Mouse (Mus musculus) heart, embryonic 15.5 days (tissue): ENCODE results near the gene Frzb. TPM values are rescaled to one million over a fixed set of nuclear protein-coding genes. Genes with fewer than 3 reads are reported as not detected.
A peak's percentile ranks its signal among the peaks of the same experiment; 100 is the strongest.
"Not testable (repeated sequence)": the region's sequence is repeated elsewhere in the genome, so short reads cannot be mapped to it uniquely, and the experiment has no call there.

Experiments used
- ATAC-seq: fragments of 200-750 bp; cut with Nextera tagmentation; replicated peaks from 2 replicates; pipeline ENCODE4 v1.8.0; 2017; ENCODE audit warnings: low read depth, moderate TSS enrichment; ENCODE audit not compliant: insufficient number of reproducible peaks, insufficient read depth, low FRiP score
- H3K27ac ChIP-seq: fragments of 300-500 bp; sonication (generic); 2 replicates; pipeline ENCODE4 v1.5.1; 2015; ENCODE audit warnings: mild to moderate bottlenecking, inconsistent platforms
- H3K27me3 ChIP-seq: fragments of 300-500 bp; sonication (generic); 2 replicates; pipeline ENCODE4 v1.6.1; 2015; ENCODE audit warnings: inconsistent platforms
- H3K36me3 ChIP-seq: fragments of 300-500 bp; sonication (generic); 2 replicates; pipeline ENCODE4 v1.6.1; 2015; ENCODE audit warnings: mild to moderate bottlenecking, inconsistent platforms
- H3K4me1 ChIP-seq: fragments of 300-500 bp; sonication (generic); replicated peaks from 2 replicates; pipeline ENCODE4 v1.6.1; 2015; ENCODE audit warnings: inconsistent platforms
- H3K4me2 ChIP-seq: fragments of 300-500 bp; sonication (generic); 2 replicates; pipeline ENCODE4 v1.6.1; 2015; ENCODE audit warnings: inconsistent platforms, mild to moderate bottlenecking, moderate library complexity
- H3K4me3 ChIP-seq: fragments of 300-500 bp; sonication (generic); 2 replicates; pipeline ENCODE4 v1.5.1; 2015; ENCODE audit warnings: mild to moderate bottlenecking, inconsistent platforms
- H3K9ac ChIP-seq: fragments of 300-500 bp; sonication (generic); 2 replicates; pipeline ENCODE4 v1.6.1; 2015; ENCODE audit warnings: mild to moderate bottlenecking, inconsistent platforms
- H3K9me3 ChIP-seq: fragments of 300-500 bp; sonication (generic); replicated peaks from 2 replicates; pipeline ENCODE4 v1.6.1; 2016; ENCODE audit warnings: inconsistent platforms
- WGBS: fragments of 180-500 bp; shearing (Covaris S2); methylation state at CpG from one replicate; pipeline ENCODE4 v1.1.7; 2015; ENCODE audit warnings: mixed read lengths; 5-methylcytosine and 5-hydroxymethylcytosine counted together
- polyA plus RNA-seq: library from polyadenylated mRNA; unstranded; fragments of >200 nt; fragmentation: Nextera tagmentation; extraction: Ambion mirVana; gene quantifications from 2 replicates; pipeline ENCODE4 v1.2.1, GENCODE M21; 2015

Gene Frzb
- polyA plus RNA-seq = 7.4 and 8.2 TPM in 2 replicates

GRCm38 (mm10) chr2:80447291-80447791 lies at the start of gene Frzb:
Gene Frzb (minus strand): TSS chr2:80447625.
- H3K36me3 ChIP-seq = no peaks in the 10 kb centered on the region
- H3K4me3 ChIP-seq = peak within 1 kb of the TSS; percentile 73
- peaks cover 21% of the 10 kb centered on the region for H3K27me3 ChIP-seq
- 0 out of 2 replicates have a peak, but pooled peaks cover 2% of the 10 kb centered on the region for H3K9me3 ChIP-seq
- peak within 1 kb of the TSS; percentile 100 for H3K4me2 ChIP-seq
- ATAC-seq = peak; percentile 71
- H3K27ac ChIP-seq = peak within 1 kb of the TSS; percentile 71
- under 1% methylated on average over 33 of the region's 33 CpGs for WGBS
- peaks cover 16% of the 10 kb centered on the region for H3K4me1 ChIP-seq
- peak within 1 kb of the TSS; percentile 31 for H3K9ac ChIP-seq

GRCm38 (mm10) chr2:80495304-80495703 lies 47.9 kb upstream of the Frzb start:
- not testable (repeated sequence) for H3K4me1 ChIP-seq, H3K4me2 ChIP-seq, H3K27ac ChIP-seq, H3K9ac ChIP-seq, H3K27me3 ChIP-seq, H3K4me3 ChIP-seq, H3K36me3 ChIP-seq, H3K9me3 ChIP-seq, ATAC-seq
- WGBS = 60% methylated on average over 7 of the region's 7 CpGs

- no peaks in the 10 kb centered on the region for H3K27me3 ChIP-seq
- H3K4me3 ChIP-seq = no peak overlapping the region
- H3K27ac ChIP-seq = peak overlapping the region; percentile 24; the same call in 1 of the 2 replicates
- no peak overlapping the region for H3K4me2 ChIP-seq
- no peaks in the 10 kb centered on the region for H3K9me3 ChIP-seq
- 26% methylated on average over 5 of the region's 5 CpGs for WGBS
- no peak overlapping the region for H3K9ac ChIP-seq
- H3K4me1 ChIP-seq = peaks cover 7% of the 10 kb centered on the region; the same call in 1 of the 2 replicates
- no peaks in the 10 kb centered on the region for H3K36me3 ChIP-seq
- no peak for ATAC-seq
Observed at GRCm38 (mm10) chr2:80486851-80487250, 39.4 kb upstream of the Frzb start.

- Histone ChIP-seq H3K27me3 (no peaks in the 10 kb centered on the region), H3K4me1 (peaks cover 7% of the 10 kb centered on the region; the same call in 1 of the 2 replicates), H3K36me3 (no peaks in the 10 kb centered on the region), H3K4me2 (no peak overlapping the region), H3K9ac (no peak overlapping the region), H3K27ac (no peak overlapping the region), H3K4me3 (no peak overlapping the region), H3K9me3 (no peaks in the 10 kb centered on the region)
- WGBS = 87% methylated on average over 5 of the region's 5 CpGs
- ATAC-seq = no peak
Observed at GRCm38 (mm10) chr2:80484951-80485350, 37.5 kb upstream of the Frzb start.

GRCm38 (mm10) chr2:80475831-80476230 lies 28.4 kb upstream of the Frzb start:
- no peaks in the 10 kb centered on the region for H3K9me3 ChIP-seq
- no peaks in the 10 kb centered on the region for H3K36me3 ChIP-seq
- WGBS = 75% methylated on average over 1 of the region's 1 CpGs
- no peaks in the 10 kb centered on the region for H3K4me1 ChIP-seq
- no peak overlapping the region for H3K27ac ChIP-seq
- H3K9ac ChIP-seq = no peak overlapping the region
- no peak overlapping the region for H3K4me3 ChIP-seq
- no peaks in the 10 kb centered on the region for H3K27me3 ChIP-seq
- no peak overlapping the region for H3K4me2 ChIP-seq
- no peak for ATAC-seq

GRCm38 (mm10) chr2:80474247-80474796 lies 26.9 kb upstream of the Frzb start:
- Histone ChIP-seq H3K4me3 (no peak overlapping the region), H3K4me2 (no peak overlapping the region), H3K27me3 (no peaks in the 10 kb centered on the region), H3K27ac (no peak overlapping the region), H3K4me1 (no peaks in the 10 kb centered on the region), H3K9ac (no peak overlapping the region), H3K9me3 (no peaks in the 10 kb centered on the region), H3K36me3 (no peaks in the 10 kb centered on the region)
- ATAC-seq = no peak
- 41% methylated on average over 5 of the region's 5 CpGs for WGBS

- H3K36me3 ChIP-seq = no peaks in the 10 kb centered on the region
- no peak overlapping the region for H3K4me2 ChIP-seq
- no peaks in the 10 kb centered on the region for H3K9me3 ChIP-seq
- no peak overlapping the region for H3K4me3 ChIP-seq
- H3K27me3 ChIP-seq = no peaks in the 10 kb centered on the region
- ATAC-seq = no peak
- H3K4me1 ChIP-seq = no peaks in the 10 kb centered on the region
- 57% methylated on average over 16 of the region's 16 CpGs for WGBS
- no peak overlapping the region for H3K27ac ChIP-seq
- no peak overlapping the region for H3K9ac ChIP-seq
Observed at GRCm38 (mm10) chr2:80465991-80466821, 18.8 kb upstream of the Frzb start.

GRCm38 (mm10) chr2:80461827-80462226 lies 14.4 kb upstream of the Frzb start:
- no peak overlapping the region for H3K4me3 ChIP-seq
- WGBS = 71% methylated on average over 8 of the region's 8 CpGs
- no peak overlapping the region for H3K9ac ChIP-seq

GRCm38 (mm10) chr2:80448231-80448630 lies 806 bp upstream of the Frzb start:
- peak overlapping the region; percentile 31; the same call in 1 of the 2 replicates for H3K9ac ChIP-seq
- peak overlapping the region; percentile 29; the same call in 1 of the 2 replicates for H3K27ac ChIP-seq
- ATAC-seq = 0 out of 2 replicates have a peak, but pooled peaks have one; percentile 45
- peak overlapping the region; percentile 73 for H3K4me3 ChIP-seq
- peaks cover 21% of the 10 kb centered on the region for H3K27me3 ChIP-seq
- no peaks in the 10 kb centered on the region for H3K36me3 ChIP-seq
- H3K4me2 ChIP-seq = peak overlapping the region; percentile 100
- WGBS = 2% methylated on average over 12 of the region's 12 CpGs
- 0 out of 2 replicates have a peak, but pooled peaks cover 2% of the 10 kb centered on the region for H3K9me3 ChIP-seq
- H3K4me1 ChIP-seq = peaks cover 16% of the 10 kb centered on the region

More at GRCm38 (mm10) chr2:80461827-80462226, 14.4 kb upstream of the Frzb start:
- no peak overlapping the region for H3K27ac ChIP-seq
- H3K36me3 ChIP-seq = no peaks in the 10 kb centered on the region
- H3K4me2 ChIP-seq = no peak overlapping the region
- H3K9me3 ChIP-seq = no peaks in the 10 kb centered on the region
- no peaks in the 10 kb centered on the region for H3K4me1 ChIP-seq
- no peak for ATAC-seq
- no peaks in the 10 kb centered on the region for H3K27me3 ChIP-seq

GRCm38 (mm10) chr2:80446308-80447151 lies 895 bp downstream of the Frzb start:
- H3K9me3 ChIP-seq = 0 out of 2 replicates have a peak, but pooled peaks cover 2% of the 10 kb centered on the region
- no peaks in the 10 kb centered on the region for H3K36me3 ChIP-seq
- peaks cover 21% of the 10 kb centered on the region for H3K27me3 ChIP-seq
- H3K4me1 ChIP-seq = peaks cover 16% of the 10 kb centered on the region
- peak overlapping the region; percentile 100 for H3K4me2 ChIP-seq
- under 1% methylated on average over 54 of the region's 54 CpGs for WGBS
- H3K27ac ChIP-seq = peak overlapping the region; percentile 14; the same call in 1 of the 2 replicates
- ATAC-seq = peak; percentile 27
- H3K9ac ChIP-seq = peak overlapping the region; percentile 31
- peak overlapping the region; percentile 73 for H3K4me3 ChIP-seq
